Mouse (Mus musculus): ENCODE data around the gene Hint1. TPM values are rescaled to one million over a fixed set of nuclear protein-coding genes. Genes with fewer than 3 reads are reported as not detected.
"Not testable (repeated sequence)": the region's sequence is repeated elsewhere in the genome, so short reads cannot be mapped to it uniquely, and the experiment has no call there.

The Hint1 gene
- total and polyA plus RNA-seq, 2 experiments from 2014 or later = 779 to 923 TPM

DNA sequence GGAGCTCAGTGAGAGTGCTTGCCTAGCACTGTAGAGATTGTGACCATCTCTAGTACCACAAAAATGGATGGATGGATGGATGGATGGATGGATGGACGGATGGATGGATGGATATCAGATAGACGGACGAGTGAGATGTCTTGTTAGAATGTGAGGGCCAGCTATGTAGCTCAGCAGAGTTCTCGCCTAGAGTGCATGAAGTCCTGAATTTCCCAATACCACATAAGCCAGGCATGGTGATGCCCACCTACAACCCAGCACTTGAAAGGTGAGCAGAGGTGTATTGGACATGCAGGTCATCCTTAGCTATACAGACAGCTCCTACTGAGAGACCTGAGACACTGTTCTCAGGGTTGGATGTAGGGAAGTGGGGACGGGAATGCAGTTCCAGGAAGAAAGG lies 25.2 kb downstream of the Hint1 start:
- no peak for DNase-seq (ENCODE audit: low spot score)
- H3K4me1 ChIP-seq (ENCODE audit: control insufficient read depth, insufficient read depth) = no peaks in the 10 kb centered on the region
- no peak overlapping the region for H3K4me2 ChIP-seq (ENCODE audit: low read depth, low read length)
- ATAC-seq (ENCODE audit: insufficient read depth, low read depth) = no peak
- no peak overlapping the region for H3K9ac ChIP-seq (replicated peaks; ENCODE audit: low read depth, low read length)
- H3K36me3 ChIP-seq (replicated peaks; ENCODE audit: control insufficient read depth, insufficient read depth, low read length) = no peaks in the 10 kb centered on the region
- no peaks in the 10 kb centered on the region for H3K9me3 ChIP-seq (replicated peaks; ENCODE audit: control insufficient read depth, low read length)
- no peak overlapping the region for H3K27ac ChIP-seq (ENCODE audit: low read depth)
- WGBS = 89% methylated on average over 5 of the region's 5 CpGs
- H3K4me3 ChIP-seq (ENCODE audit: low read depth, low read length) = no peak overlapping the region
- no peak for TF ChIP-seq EP300 (IDR thresholded peaks at IDR 0.05; ENCODE audit: low read depth)
- TF ChIP-seq CTCF (IDR thresholded peaks at IDR 0.05; ENCODE audit: low read depth) = no peak
- no peaks in the 10 kb centered on the region for H3K27me3 ChIP-seq (ENCODE audit: control insufficient read depth, insufficient read depth, low read length)

- Histone ChIP-seq H3K27me3 (ENCODE audit: control insufficient read depth, insufficient read depth, low read length) (no peaks in the 10 kb centered on the region), H3K9ac (replicated peaks; ENCODE audit: low read depth, low read length) (no peak overlapping the region), H3K9me3 (replicated peaks; ENCODE audit: control insufficient read depth, low read length) (no peaks in the 10 kb centered on the region), H3K4me2 (ENCODE audit: low read depth, low read length) (no peak overlapping the region), H3K36me3 (replicated peaks; ENCODE audit: control insufficient read depth, insufficient read depth, low read length) (no peaks in the 10 kb centered on the region), H3K4me1 (ENCODE audit: control insufficient read depth, insufficient read depth) (no peaks in the 10 kb centered on the region), H3K4me3 (ENCODE audit: low read depth, low read length) (no peak overlapping the region), H3K27ac (ENCODE audit: low read depth) (no peak overlapping the region)
- TF ChIP-seq EP300 (IDR thresholded peaks at IDR 0.05; ENCODE audit: low read depth) (no peak), CTCF (IDR thresholded peaks at IDR 0.05; ENCODE audit: low read depth) (no peak)
- WGBS = 75% methylated on average over 7 of the region's 7 CpGs
- DNase-seq (ENCODE audit: low spot score) = no peak
- no peak for ATAC-seq (ENCODE audit: insufficient read depth, low read depth)
Measured at GRCm38 (mm10) chr11:54892091-54892490, 25.9 kb downstream of the Hint1 start.

- H3K36me3 ChIP-seq (replicated peaks; ENCODE audit: control insufficient read depth, insufficient read depth, low read length) = no peaks in the 10 kb centered on the region
- 58% methylated on average over 9 of the region's 9 CpGs for WGBS
- no peak overlapping the region for H3K9ac ChIP-seq (replicated peaks; ENCODE audit: low read depth, low read length)
- no peak overlapping the region for H3K27ac ChIP-seq (ENCODE audit: low read depth)
- no peak overlapping the region for H3K4me3 ChIP-seq (ENCODE audit: low read depth, low read length)
- DNase-seq (ENCODE audit: low spot score) (no peak), ATAC-seq (ENCODE audit: insufficient read depth, low read depth) (no peak)
- TF ChIP-seq CTCF (IDR thresholded peaks at IDR 0.05; ENCODE audit: low read depth) (no peak), EP300 (IDR thresholded peaks at IDR 0.05; ENCODE audit: low read depth) (no peak)
- H3K27me3 ChIP-seq (ENCODE audit: control insufficient read depth, insufficient read depth, low read length) = no peaks in the 10 kb centered on the region
- no peaks in the 10 kb centered on the region for H3K9me3 ChIP-seq (replicated peaks; ENCODE audit: control insufficient read depth, low read length)
- H3K4me2 ChIP-seq (ENCODE audit: low read depth, low read length) = no peak overlapping the region
- peaks cover 3% of the 10 kb centered on the region; the same call in 1 of the 2 replicates for H3K4me1 ChIP-seq (ENCODE audit: control insufficient read depth, insufficient read depth)
Measured at GRCm38 (mm10) chr11:54894589-54894988, 28.4 kb downstream of the Hint1 start.

- WGBS = 55% methylated on average over 3 of the region's 3 CpGs
- not testable (repeated sequence) for H3K4me3 ChIP-seq (ENCODE audit: low read depth, low read length); H3K27ac ChIP-seq (ENCODE audit: low read depth); H3K9ac ChIP-seq (replicated peaks; ENCODE audit: low read depth, low read length); H3K4me1 ChIP-seq (ENCODE audit: control insufficient read depth, insufficient read depth); DNase-seq (ENCODE audit: low spot score); H3K9me3 ChIP-seq (replicated peaks; ENCODE audit: control insufficient read depth, low read length); H3K36me3 ChIP-seq (replicated peaks; ENCODE audit: control insufficient read depth, insufficient read depth, low read length); ATAC-seq (ENCODE audit: insufficient read depth, low read depth); H3K4me2 ChIP-seq (ENCODE audit: low read depth, low read length); H3K27me3 ChIP-seq (ENCODE audit: control insufficient read depth, insufficient read depth, low read length)
Measured at GRCm38 (mm10) chr11:54896646-54897045, 30.5 kb downstream of the Hint1 start.

DNA sequence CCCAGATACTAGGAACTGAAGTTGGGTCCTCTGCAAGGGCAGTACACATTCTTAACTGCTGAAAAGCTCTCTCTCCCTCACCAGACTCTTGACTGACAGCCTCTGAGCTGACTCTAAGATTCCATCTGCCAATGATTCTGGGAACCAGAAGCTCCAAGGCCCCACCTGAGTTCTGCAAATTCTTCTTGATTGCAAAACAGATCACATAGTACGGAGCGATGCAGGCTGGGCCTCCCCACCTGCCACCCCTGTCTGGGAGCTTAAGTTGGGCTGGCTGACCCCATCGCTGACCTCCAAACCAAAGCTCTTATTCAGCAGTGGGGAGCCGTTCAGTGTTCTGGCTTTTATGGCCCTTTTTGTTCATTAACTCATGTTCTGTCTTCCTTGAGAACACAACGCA lies 31.3 kb downstream of the Hint1 start:
- Histone ChIP-seq H3K9ac (replicated peaks; ENCODE audit: low read depth, low read length) (no peak overlapping the region), H3K4me2 (ENCODE audit: low read depth, low read length) (no peak overlapping the region), H3K4me1 (ENCODE audit: control insufficient read depth, insufficient read depth) (peaks cover 3% of the 10 kb centered on the region; the same call in 1 of the 2 replicates), H3K4me3 (ENCODE audit: low read depth, low read length) (no peak overlapping the region), H3K27ac (ENCODE audit: low read depth) (no peak overlapping the region), H3K9me3 (replicated peaks; ENCODE audit: control insufficient read depth, low read length) (no peaks in the 10 kb centered on the region), H3K27me3 (ENCODE audit: control insufficient read depth, insufficient read depth, low read length) (no peaks in the 10 kb centered on the region), H3K36me3 (replicated peaks; ENCODE audit: control insufficient read depth, insufficient read depth, low read length) (no peaks in the 10 kb centered on the region)
- DNase-seq (ENCODE audit: low spot score) = no peak
- no peak for ATAC-seq (ENCODE audit: insufficient read depth, low read depth)
- WGBS = 85% methylated on average over 5 of the region's 5 CpGs
- TF ChIP-seq EP300 (IDR thresholded peaks at IDR 0.05; ENCODE audit: low read depth) (no peak), CTCF (IDR thresholded peaks at IDR 0.05; ENCODE audit: low read depth) (no peak)

DNA sequence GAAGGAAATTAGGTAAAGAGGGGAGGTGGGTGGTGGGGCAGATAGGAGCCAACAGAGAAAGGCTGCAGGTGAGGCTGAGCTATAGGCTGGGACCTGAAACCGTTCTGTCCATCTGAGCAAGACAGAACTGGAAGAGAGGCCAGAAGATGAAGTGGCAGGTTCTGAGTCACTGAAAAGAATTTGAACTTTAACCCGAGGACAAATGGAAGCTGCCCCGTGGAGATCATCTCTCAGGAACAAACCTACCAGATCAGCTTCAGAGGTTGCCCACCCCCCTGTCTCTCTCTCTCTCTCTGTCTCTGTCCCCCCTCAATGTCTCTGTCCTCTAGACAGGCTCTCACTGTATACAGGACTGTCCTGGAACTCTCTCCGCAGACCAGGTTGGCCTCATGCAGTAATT lies 33.5 kb downstream of the Hint1 start:
- Histone ChIP-seq H3K27me3 (ENCODE audit: control insufficient read depth, insufficient read depth, low read length) (no peaks in the 10 kb centered on the region), H3K27ac (ENCODE audit: low read depth) (no peak overlapping the region), H3K36me3 (replicated peaks; ENCODE audit: control insufficient read depth, insufficient read depth, low read length) (no peaks in the 10 kb centered on the region), H3K4me3 (ENCODE audit: low read depth, low read length) (no peak overlapping the region), H3K9ac (replicated peaks; ENCODE audit: low read depth, low read length) (no peak overlapping the region), H3K9me3 (replicated peaks; ENCODE audit: control insufficient read depth, low read length) (no peaks in the 10 kb centered on the region), H3K4me2 (ENCODE audit: low read depth, low read length) (no peak overlapping the region), H3K4me1 (ENCODE audit: control insufficient read depth, insufficient read depth) (peaks cover 9% of the 10 kb centered on the region; the same call in 1 of the 2 replicates)
- DNase-seq (ENCODE audit: low spot score) (no peak), ATAC-seq (ENCODE audit: insufficient read depth, low read depth) (no peak)
- 69% methylated on average over 4 of the region's 4 CpGs for WGBS
- TF ChIP-seq CTCF (IDR thresholded peaks at IDR 0.05; ENCODE audit: low read depth) = no peak
- TF ChIP-seq EP300 (IDR thresholded peaks at IDR 0.05; ENCODE audit: low read depth) = no peak

Data from heart, postnatal 0 days (tissue).